In the genomic region with DNA sequence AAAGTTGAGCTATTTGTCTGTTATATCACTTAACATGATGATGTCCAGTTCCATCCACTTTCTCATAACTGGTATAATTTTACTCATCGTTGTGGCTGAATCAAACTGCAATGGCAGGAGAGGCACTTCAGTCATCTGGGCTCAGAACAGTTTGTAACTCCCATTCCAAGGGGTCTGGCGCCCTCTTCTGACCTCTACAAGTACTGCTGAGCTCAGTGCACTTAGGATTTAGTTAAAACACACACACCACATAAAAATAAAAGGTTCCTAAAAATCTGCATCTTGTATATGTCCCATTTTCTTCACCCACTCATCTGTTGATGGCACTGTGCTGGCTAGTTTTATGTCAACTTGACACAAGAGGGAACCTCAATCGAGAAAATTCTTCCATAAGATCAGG, we compare ENCODE assay signal across 8 mouse cellular contexts. TPM values are rescaled to one million over a fixed set of nuclear protein-coding genes. Genes with fewer than 3 reads are reported as not detected.
DNase-seq lines count a peak whose midpoint lies in the region; ATAC-seq and TF ChIP-seq lines count a peak whose summit lies in the region.

No protein-coding gene starts in this region.

- H3K27me3 ChIP-seq in C2C12 (ENCODE audit: control insufficient read depth, insufficient read depth, insufficient read length) (no peaks in the 10 kb centered on the region), Patski (no peaks in the 10 kb centered on the region)

- in situ Hi-C loops in Patski (cut with MboI; ENCODE audit: low pct_unique_long_range_greater_than_20kb), result loop anchor here (5.0 kb wide), 2 partner anchors 51 to 116 kb away; no protein-coding TSS in a partner anchor

- H3ac ChIP-seq in C2C12 (ENCODE audit: control insufficient read depth, insufficient read length, low read depth), result no peak overlapping the region

- no peak overlapping the region for H3K4me3 ChIP-seq in C2C12 (ENCODE audit: insufficient read depth, poor library complexity, severe bottlenecking)

- POLR2A ChIA-PET in Patski (lab: Charles Lee), result interaction anchor here (1.0 kb wide), 1 partner anchor 28 kb away, joined by 3 read pairs; no protein-coding TSS in a partner anchor

- H3K79me2 ChIP-seq in C2C12 (ENCODE audit: control insufficient read depth, insufficient read depth), result peaks cover 24% of the 10 kb centered on the region

- no peak for ATAC-seq in Patski

- DNase-seq in Patski (ENCODE audit: low read depth, low spot score), result peak; percentile 60
- peak; percentile 83 to 89 for DNase-seq in cerebellum, postnatal 25 days
- DNase-seq in gastrocnemius, postnatal 25 days, result peak; percentile 66
- peak; percentile 64 to 85 for DNase-seq in layer of hippocampus, adult 8-10 months (ENCODE audit: low spot score in 2 of 2)
- DNase-seq in lung, postnatal 36 days, result peak; percentile 95
- DNase-seq in right cerebral cortex, adult 18-20 months, result peak; percentile 76
- DNase-seq in urinary bladder, postnatal 25 days (ENCODE audit: low spot score), result peak; percentile 72

- CTCF ChIA-PET in Patski (lab: Charles Lee), result interaction anchor here (0.6 to 3.0 kb wide), 20 partner anchors 10 to 174 kb away, joined by 3 to 12 read pairs (median 4); a partner anchor contains a TSS

- peaks cover 11% of the 10 kb centered on the region for H3K79me3 ChIP-seq in C2C12 (ENCODE audit: low read depth)

- TF ChIP-seq CTCF in C2C12 (IDR thresholded peaks at IDR 0.05; ENCODE audit: control insufficient read depth, insufficient read depth, insufficient read length) (peak; percentile 69), Patski (IDR thresholded peaks at IDR 0.05) (no peak)

- H3K36me3 ChIP-seq in C2C12 (ENCODE audit: control insufficient read depth, insufficient read depth), result peaks cover 3% of the 10 kb centered on the region

TF ChIP-seq in C2C12, 6 proteins besides CTCF, POLR2A, EP300 and RAD21:
- TF ChIP-seq FOSL1 (IDR thresholded peaks at IDR 0.05; ENCODE audit: insufficient read depth, low read length, poor library complexity, severe bottlenecking) (no peak), USF1 (IDR thresholded peaks at IDR 0.05; ENCODE audit: low read depth) (no peak), MYOG (IDR thresholded peaks at IDR 0.05; ENCODE audit: control insufficient read depth, extremely low read depth, insufficient read length) (no peak), MAX (IDR thresholded peaks at IDR 0.05) (no peak), MYOD1 (IDR thresholded peaks at IDR 0.05; ENCODE audit: control insufficient read depth, insufficient read length, low read depth) (no peak), CEBPB (IDR thresholded peaks at IDR 0.05; ENCODE audit: low read depth) (no peak)
TF ChIP-seq in C2C12: peak in this region for 0.

RNA-seq across cellular contexts. Expression of a gene that starts 1.9 kb away (rescaled TPM):
- polyA plus RNA-seq in C2C12 (2012; fragmentation: generic; extraction: Trizol) (116 TPM), Patski (2021) (102 TPM)
- 10 to 100 TPM; 33.1 to 37.0 TPM for total RNA-seq in gastrocnemius, postnatal 25 days (2021)
- 100 to 1,000 TPM in 1 of 4 experiments, 10 to 100 TPM in 3; 73.9 to 105 (median 92.5) TPM for total RNA-seq in layer of hippocampus, adult 8-10 months (2022)

RNA-seq across cellular contexts. Expression of a gene that starts 2.3 kb away (rescaled TPM):
- 5.4 TPM for polyA plus RNA-seq in C2C12 (2012; fragmentation: generic; extraction: Trizol)
- 14.8 TPM for polyA plus RNA-seq in Patski (2021)
- 1 to 10 TPM; 2.7 to 3.3 TPM for total RNA-seq in gastrocnemius, postnatal 25 days (2021)
- total RNA-seq in layer of hippocampus, adult 8-10 months (2022), result 10 to 100 TPM; 19.7 to 21.0 (median 20.1) TPM

RNA-seq across cellular contexts. Expression of a gene that starts 14.3 kb away (rescaled TPM):
- 1.9 TPM for polyA plus RNA-seq in C2C12 (2012; fragmentation: generic; extraction: Trizol)
- 1.3 TPM for polyA plus RNA-seq in Patski (2021)
- total RNA-seq in gastrocnemius, postnatal 25 days (2021), result 1 to 10 TPM; 2.1 to 3.3 TPM
- total RNA-seq in layer of hippocampus, adult 8-10 months (2022), result 100 to 1,000 TPM; 119 to 166 (median 141) TPM

RNA-seq across cellular contexts. Expression of a gene that starts 17.0 kb away (rescaled TPM):
- polyA plus RNA-seq in C2C12 (2012; fragmentation: generic; extraction: Trizol) (0.07 TPM), Patski (2021) (0.62 TPM)
- 10 to 100 TPM; 12.3 to 22.9 TPM for total RNA-seq in gastrocnemius, postnatal 25 days (2021)
- total RNA-seq in layer of hippocampus, adult 8-10 months (2022), result 10 to 100 TPM in 1 of 4 experiments, 1 to 10 TPM in 3; 6.6 to 13.0 (median 8.6) TPM

RNA-seq across cellular contexts. Expression of a gene that starts 44.1 kb away (rescaled TPM):
- polyA plus RNA-seq in C2C12 (2012; fragmentation: generic; extraction: Trizol) (39.3 TPM), Patski (2021) (21.1 TPM)
- 10 to 100 TPM; 24.0 to 25.1 TPM for total RNA-seq in gastrocnemius, postnatal 25 days (2021)
- total RNA-seq in layer of hippocampus, adult 8-10 months (2022), result 10 to 100 TPM; 21.7 to 34.8 (median 33.7) TPM

Comparison
In these comparisons a context has a peak if more than half of its experiments do, and no peak if none do; other contexts are left out.
1. RNA of a gene that starts 2.3 kb away (total RNA-seq): 19.7 to 21.0 TPM in layer of hippocampus, adult 8-10 months; 2.7 to 3.3 TPM in gastrocnemius, postnatal 25 days; every median in the first group is over 4 times any median in the second.
2. RNA of a gene that starts 14.3 kb away (total RNA-seq): 119 to 166 TPM in layer of hippocampus, adult 8-10 months; 2.1 to 3.3 TPM in gastrocnemius, postnatal 25 days; every median in the first group is over 10 times any median in the second.
3. Peak in every context shown above with its lines, with median percentiles within 50 percentile points of each other: DNase-seq.